Mouse (Mus musculus) MEL (cell line): ENCODE measurements around the gene St6gal1.

Experiments
- CTCF ChIP-seq, 3 experiments: IDR thresholded peaks in 2 of 3; conservative IDR thresholded peaks in 1 of 3; 2 replicates each; pipeline ENCODE4 v1.5.1; 2011 to 2012; ENCODE audit warnings: low read length in 3 of 3, low read depth in 2 of 3, mild to moderate bottlenecking in 2 of 3, improper control_type of control experiment in 1 of 3, inconsistent platforms in 1 of 3, mixed read lengths in 1 of 3, moderate library complexity in 1 of 3; ENCODE audit not compliant: control insufficient read depth in 1 of 3, insufficient read depth in 1 of 3, poor library complexity in 1 of 3, severe bottlenecking in 1 of 3
- EP300 ChIP-seq, 2 experiments: IDR thresholded peaks; 2 replicates each; pipeline ENCODE4 v1.6.1; 2011; ENCODE audit warnings: improper control_type of control experiment in 2 of 2, low read length in 2 of 2, low read depth in 1 of 2, mild to moderate bottlenecking in 1 of 2
- JUND ChIP-seq: IDR thresholded peaks from 2 replicates; pipeline ENCODE4 v1.6.1; 2011; ENCODE audit warnings: low read depth, mild to moderate bottlenecking, improper control_type of control experiment, low read length
- KAT2A ChIP-seq: conservative IDR thresholded peaks from 2 replicates; pipeline ENCODE4 v1.6.1; 2012; ENCODE audit warnings: low read depth, low read length, improper control_type of control experiment, inconsistent platforms
- MAFK ChIP-seq: IDR thresholded peaks from 2 replicates; pipeline ENCODE4 v1.6.1; 2011; ENCODE audit warnings: low read depth, mild to moderate bottlenecking, low read length, improper control_type of control experiment, borderline replicate concordance
- NELFE ChIP-seq: IDR thresholded peaks from 2 replicates; pipeline ENCODE4 v1.6.1; 2011; ENCODE audit warnings: low read depth, low read length, improper control_type of control experiment
- POLR2AphosphoS2 ChIP-seq: IDR thresholded peaks from 2 replicates; pipeline ENCODE4 v1.6.1; 2011; ENCODE audit warnings: low read length, improper control_type of control experiment
- RCOR1 ChIP-seq: IDR thresholded peaks from 2 replicates; pipeline ENCODE4 v1.6.1; 2012; ENCODE audit warnings: low read depth, mild to moderate bottlenecking, inconsistent platforms, low read length, improper control_type of control experiment
- SIN3A ChIP-seq: IDR thresholded peaks from 2 replicates; pipeline ENCODE4 v1.6.1; 2012; ENCODE audit warnings: low read length, improper control_type of control experiment, inconsistent platforms
- TBP ChIP-seq: IDR thresholded peaks from 2 replicates; pipeline ENCODE4 v1.8.0; 2011; ENCODE audit warnings: low read depth, low read length, improper control_type of control experiment
- USF2 ChIP-seq, 2 experiments: IDR thresholded peaks; 2 replicates each; pipeline ENCODE4 v1.6.1; 2011 to 2012; ENCODE audit warnings: improper control_type of control experiment in 2 of 2, low read length in 2 of 2, borderline replicate concordance in 1 of 2, inconsistent platforms in 1 of 2, low read depth in 1 of 2, mild to moderate bottlenecking in 1 of 2; ENCODE audit not compliant: insufficient read depth in 1 of 2
- ZC3H11A ChIP-seq: IDR thresholded peaks from 2 replicates; pipeline ENCODE4 v1.6.1; 2012; ENCODE audit warnings: low read depth, mild to moderate bottlenecking, inconsistent platforms, low read length, improper control_type of control experiment

GRCm38 (mm10) chr16:23332136-23332535 is 107.6 kb downstream of the St6gal1 start:
- TF ChIP-seq POLR2AphosphoS2, result no peak
- no peak for TF ChIP-seq TBP
- TF ChIP-seq RCOR1, result no peak
- TF ChIP-seq CTCF (IDR thresholded peaks at IDR 0.05 in 2 of 3, conservative IDR thresholded peaks at IDR 0.05 in 1 of 3; ENCODE audit: control insufficient read depth in 1 of 3, insufficient read depth in 1 of 3, low read depth in 2 of 3, low read length in 3 of 3, poor library complexity in 1 of 3, severe bottlenecking in 1 of 3), result no peak
- no peak for TF ChIP-seq KAT2A
- no peak for TF ChIP-seq JUND
- no peak for TF ChIP-seq USF2 (IDR thresholded peaks at IDR 0.05; ENCODE audit: borderline replicate concordance in 1 of 2, insufficient read depth in 1 of 2, low read depth in 1 of 2, low read length in 2 of 2)
- no peak for TF ChIP-seq EP300 (IDR thresholded peaks at IDR 0.05; ENCODE audit: low read depth in 1 of 2, low read length in 2 of 2)
- no peak for TF ChIP-seq MAFK
- TF ChIP-seq ZC3H11A, result no peak
- TF ChIP-seq NELFE, result no peak
- TF ChIP-seq SIN3A, result no peak
